8 mouse cellular contexts compared by ENCODE assay signal in the genomic region with DNA sequence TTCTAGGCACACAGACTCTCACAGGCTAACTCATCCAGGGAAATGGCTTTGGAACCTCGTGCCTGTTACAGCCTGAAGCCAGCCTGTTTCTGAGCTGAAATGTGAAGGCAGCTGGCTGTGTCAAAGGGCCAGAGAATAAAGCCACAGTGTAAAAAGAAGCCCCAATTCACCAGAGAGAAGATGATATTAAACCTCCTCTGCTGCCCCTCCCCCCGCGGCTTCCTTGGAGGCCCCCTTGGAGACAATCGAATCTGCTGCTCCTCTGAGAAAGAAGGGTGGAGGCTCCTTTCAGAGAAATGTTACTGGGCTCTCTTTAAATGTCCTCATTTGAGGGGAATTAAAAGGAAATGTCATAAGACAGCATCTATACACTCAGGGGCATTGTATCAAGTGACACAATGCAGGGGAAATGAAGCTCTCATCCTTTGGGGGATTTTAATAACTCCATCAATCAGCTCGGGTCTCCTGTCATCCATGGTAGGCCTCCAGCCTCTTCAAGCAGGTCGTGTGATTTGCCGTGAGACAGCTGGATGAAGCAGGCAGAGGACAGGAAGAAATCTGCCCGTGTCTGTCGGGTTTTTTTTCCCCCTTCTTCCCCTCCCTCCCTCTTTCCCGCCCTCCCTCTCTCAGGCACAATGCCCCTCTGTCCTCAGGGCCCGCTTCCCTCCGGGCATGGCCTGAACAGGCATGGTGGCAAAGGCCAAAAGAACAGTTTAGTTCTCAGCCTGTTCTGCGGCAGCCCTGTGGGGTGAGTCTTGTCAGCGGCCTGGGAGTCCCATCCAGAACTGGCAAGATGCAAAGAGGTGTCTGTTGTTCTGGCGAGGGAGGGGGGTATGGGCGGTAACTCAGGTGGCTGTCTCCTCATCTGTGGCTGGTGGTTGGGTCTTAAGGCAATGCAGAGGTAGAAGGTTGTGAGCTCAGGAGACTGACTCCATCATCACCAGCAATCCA.
DNase-seq lines count a peak whose midpoint lies in the region; ATAC-seq and TF ChIP-seq lines count a peak whose summit lies in the region.

No protein-coding gene starts in this region.

- no peaks in the 10 kb centered on the region for H3K9me3 ChIP-seq in lung, embryonic 16.5 days (ENCODE audit: control insufficient read depth, low read length)
- no peaks in the 10 kb centered on the region for H3K9me3 ChIP-seq in hindbrain, embryonic 12.5 days (replicated peaks)
- H3K9me3 ChIP-seq in neural tube, embryonic 11.5 days (ENCODE audit: control insufficient read depth, low read length): no peaks in the 10 kb centered on the region

- DNase-seq in cerebellum, adult 2 months: peak in 1 of 2 experiments; percentile 29
- DNase-seq in cerebellum, postnatal 36 days: no peak
- DNase-seq in lung, postnatal 36 days: no peak
- peak; percentile 65 for DNase-seq in neural tube, embryonic 11.5 days (ENCODE audit: low spot score)
- DNase-seq in urinary bladder, adult 2 months (ENCODE audit: low spot score): no peak
- no peak for DNase-seq in spleen, postnatal 4 days (ENCODE audit: low spot score in 2 of 2)

- no peaks in the 10 kb centered on the region for H3K36me3 ChIP-seq in lung, embryonic 16.5 days (ENCODE audit: control insufficient read depth, insufficient read depth, low read length)
- no peaks in the 10 kb centered on the region for H3K36me3 ChIP-seq in hindbrain, embryonic 12.5 days
- no peaks in the 10 kb centered on the region for H3K36me3 ChIP-seq in neural tube, embryonic 11.5 days (ENCODE audit: control insufficient read depth, insufficient read depth, low read length)

- H3K27me3 ChIP-seq in cerebellum, adult 2 months (ENCODE audit: control insufficient read depth, insufficient read depth, low read length): no peaks in the 10 kb centered on the region
- no peaks in the 10 kb centered on the region for H3K27me3 ChIP-seq in lung, embryonic 16.5 days (ENCODE audit: control insufficient read depth, insufficient read depth, low read depth, low read length)
- peaks cover 14% of the 10 kb centered on the region for H3K27me3 ChIP-seq in hindbrain, embryonic 12.5 days
- no peaks in the 10 kb centered on the region for H3K27me3 ChIP-seq in neural tube, embryonic 11.5 days (ENCODE audit: control insufficient read depth, insufficient read depth, low read length)

- ATAC-seq in lung, embryonic 16.5 days (ENCODE audit: low read depth): 0 out of 2 replicates have a peak, but pooled peaks have one; percentile 9
- peak; percentile 83 for ATAC-seq in hindbrain, embryonic 12.5 days (ENCODE audit: low FRiP score)
- peak; percentile 62 for ATAC-seq in neural tube, embryonic 11.5 days (ENCODE audit: insufficient read depth, low FRiP score, low TSS enrichment)

- H3K27ac ChIP-seq in cerebellum, adult 2 months (ENCODE audit: insufficient read depth, low read length): 0 out of 2 replicates have a peak overlapping the region, but pooled peaks have one; percentile 40
- no peak overlapping the region for H3K27ac ChIP-seq in lung, embryonic 16.5 days (ENCODE audit: low read length)
- H3K27ac ChIP-seq in hindbrain, embryonic 12.5 days: peak overlapping the region; percentile 79
- peak overlapping the region; percentile 45 for H3K27ac ChIP-seq in neural tube, embryonic 11.5 days (ENCODE audit: low read depth, low read length)

- peaks cover 3% of the 10 kb centered on the region; the same call in 1 of the 2 replicates for H3K4me1 ChIP-seq in cerebellum, adult 2 months (ENCODE audit: control insufficient read depth, insufficient read depth, low read length)
- H3K4me1 ChIP-seq in lung, embryonic 16.5 days (replicated peaks; ENCODE audit: control insufficient read depth, insufficient read depth, low read length): peaks cover 5% of the 10 kb centered on the region; the same call in 1 of the 2 replicates
- H3K4me1 ChIP-seq in hindbrain, embryonic 12.5 days: peaks cover 38% of the 10 kb centered on the region
- peaks cover 14% of the 10 kb centered on the region for H3K4me1 ChIP-seq in neural tube, embryonic 11.5 days (ENCODE audit: control insufficient read depth, insufficient read depth, low read length)

- no peak overlapping the region for H3K9ac ChIP-seq in lung, embryonic 16.5 days (ENCODE audit: low read length)
- H3K9ac ChIP-seq in hindbrain, embryonic 12.5 days: peak overlapping the region; percentile 32
- H3K9ac ChIP-seq in neural tube, embryonic 11.5 days (ENCODE audit: low read length): peak overlapping the region; percentile 33

- WGBS in cerebellum, adult 2 months: 59% methylated on average over 16 of the region's 16 CpGs
- 24% methylated on average over 16 of the region's 16 CpGs for whole genome bisulfite sequencing in lung, embryonic 16.5 days
- WGBS in hindbrain, embryonic 12.5 days: 9% methylated on average over 16 of the region's 16 CpGs
- WGBS in neural tube, embryonic 11.5 days: 16% methylated on average over 16 of the region's 16 CpGs

- no peak overlapping the region for H3K4me2 ChIP-seq in lung, embryonic 16.5 days (ENCODE audit: low read depth, low read length)
- H3K4me2 ChIP-seq in hindbrain, embryonic 12.5 days (replicated peaks): peak overlapping the region; percentile 26
- no peak overlapping the region for H3K4me2 ChIP-seq in neural tube, embryonic 11.5 days (ENCODE audit: low read depth)

- no peak for TF ChIP-seq POLR2A in cerebellum, adult 2 months (IDR thresholded peaks at IDR 0.05; ENCODE audit: borderline replicate concordance, insufficient read depth, low read length)

- H3K4me3 ChIP-seq in cerebellum, adult 2 months (replicated peaks; ENCODE audit: insufficient read depth, low read depth, low read length): no peak overlapping the region
- H3K4me3 ChIP-seq in lung, embryonic 16.5 days (ENCODE audit: low read length): no peak overlapping the region
- no peak overlapping the region for H3K4me3 ChIP-seq in hindbrain, embryonic 12.5 days
- no peak overlapping the region for H3K4me3 ChIP-seq in neural tube, embryonic 11.5 days (ENCODE audit: low read depth, low read length)

- no peak for TF ChIP-seq CTCF in cerebellum, adult 2 months (IDR thresholded peaks at IDR 0.05; ENCODE audit: borderline replicate concordance, insufficient read depth, low read depth, low read length)

Comparison
In these comparisons a context has a peak if more than half of its experiments do, and no peak if none do; other contexts are left out.
1. ATAC-seq: peak in every context shown above with its lines; median percentile 83 in hindbrain, embryonic 12.5 days; 62 in neural tube, embryonic 11.5 days; 9 in lung, embryonic 16.5 days.